Mouse (Mus musculus) mouse trophoblast stem cell (cell line): Measurements from ENCODE around the gene Spns2.

Experiments used
- in situ Hi-C, 2 experiments: fragments of 300-500 bp; cut with MseI, MboI; formaldehyde crosslinking; loops; 2 replicates in 1 of 2; 3 replicates in 1 of 2; pipeline ENCODE4 v1.15.1; 2025

Gene Spns2

DNA sequence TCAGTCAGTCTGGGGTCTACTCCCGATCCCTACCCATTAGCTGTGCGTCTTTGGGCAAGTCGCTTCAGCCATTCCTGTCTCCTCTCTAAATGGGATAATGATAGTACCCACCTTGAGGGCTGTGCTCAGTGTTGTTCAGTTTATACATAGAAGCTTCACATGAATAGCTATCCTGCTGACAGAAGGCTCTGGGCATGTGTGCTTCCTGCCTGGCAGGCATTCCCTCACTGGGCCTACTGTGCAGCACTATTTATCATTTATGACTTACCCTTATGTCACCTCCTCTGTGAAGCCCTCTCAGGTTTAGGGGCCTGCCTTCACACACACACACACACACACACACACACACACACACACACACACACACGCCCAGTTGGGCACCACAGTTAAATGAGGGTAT, 10.4 kb upstream of the Spns2 start:
- in situ Hi-C loops = no loop called here

DNA sequence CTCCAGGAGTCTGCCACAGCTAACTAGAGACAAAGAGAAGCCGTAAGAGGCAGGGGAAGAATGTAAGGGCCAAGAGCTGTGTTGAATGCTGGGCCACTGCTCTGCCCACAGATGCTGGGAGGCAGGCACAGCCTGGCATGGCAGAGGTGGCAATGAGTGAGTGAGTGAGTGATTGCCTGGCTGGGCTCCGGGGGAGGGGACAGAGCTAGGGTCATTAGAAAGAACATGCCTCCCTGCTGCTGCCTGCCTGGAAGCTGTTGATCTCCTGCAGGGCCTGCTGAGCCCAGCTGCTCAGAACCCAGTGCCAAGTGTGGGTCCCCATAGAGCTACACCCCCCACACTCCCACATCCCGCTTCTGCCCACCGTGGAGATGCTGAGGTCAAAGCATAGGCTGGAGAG, 7.7 kb upstream of the Spns2 start:
- in situ Hi-C loops = no loop called here

DNA sequence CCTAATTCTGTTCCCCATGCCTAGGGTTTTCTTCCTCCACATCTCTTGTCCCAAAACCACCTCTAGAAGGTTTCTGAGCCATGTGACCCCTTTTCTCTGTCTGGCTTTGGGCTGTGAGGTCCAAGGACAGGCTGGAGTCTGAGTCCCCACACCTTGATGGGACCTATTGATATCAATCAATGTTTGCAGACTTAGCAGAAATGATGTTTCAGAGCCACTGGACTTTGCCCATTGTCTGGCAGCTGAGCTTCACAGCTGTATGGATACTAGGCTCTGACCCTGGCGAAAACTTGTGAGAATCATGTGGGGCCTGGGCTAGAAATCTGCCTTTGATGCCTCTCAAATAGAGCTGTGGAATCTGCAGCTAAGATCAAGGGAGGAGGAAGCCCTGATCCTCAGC, 7.1 kb upstream of the Spns2 start:
- in situ Hi-C loops = no loop called here

DNA sequence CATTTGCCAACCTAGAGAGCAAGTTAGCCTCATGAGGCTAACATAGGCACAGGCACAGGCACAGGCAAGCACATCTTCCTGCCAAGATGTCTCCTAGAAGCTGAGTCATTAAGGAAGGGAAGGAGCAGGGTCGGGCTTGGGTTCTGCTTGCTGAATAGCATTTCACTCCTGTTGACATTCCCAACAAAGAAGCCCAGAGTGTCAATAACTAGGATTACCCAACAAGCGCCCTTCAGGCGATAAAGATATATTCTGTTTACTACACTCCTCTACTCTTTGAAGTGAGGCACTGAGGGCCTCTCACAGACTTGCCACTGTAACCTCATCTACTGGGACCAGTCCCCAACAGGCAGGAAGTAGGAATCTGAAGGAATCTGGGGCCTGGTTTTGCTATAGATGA, 6.4 kb upstream of the Spns2 start:
- in situ Hi-C loops = no loop called here

DNA sequence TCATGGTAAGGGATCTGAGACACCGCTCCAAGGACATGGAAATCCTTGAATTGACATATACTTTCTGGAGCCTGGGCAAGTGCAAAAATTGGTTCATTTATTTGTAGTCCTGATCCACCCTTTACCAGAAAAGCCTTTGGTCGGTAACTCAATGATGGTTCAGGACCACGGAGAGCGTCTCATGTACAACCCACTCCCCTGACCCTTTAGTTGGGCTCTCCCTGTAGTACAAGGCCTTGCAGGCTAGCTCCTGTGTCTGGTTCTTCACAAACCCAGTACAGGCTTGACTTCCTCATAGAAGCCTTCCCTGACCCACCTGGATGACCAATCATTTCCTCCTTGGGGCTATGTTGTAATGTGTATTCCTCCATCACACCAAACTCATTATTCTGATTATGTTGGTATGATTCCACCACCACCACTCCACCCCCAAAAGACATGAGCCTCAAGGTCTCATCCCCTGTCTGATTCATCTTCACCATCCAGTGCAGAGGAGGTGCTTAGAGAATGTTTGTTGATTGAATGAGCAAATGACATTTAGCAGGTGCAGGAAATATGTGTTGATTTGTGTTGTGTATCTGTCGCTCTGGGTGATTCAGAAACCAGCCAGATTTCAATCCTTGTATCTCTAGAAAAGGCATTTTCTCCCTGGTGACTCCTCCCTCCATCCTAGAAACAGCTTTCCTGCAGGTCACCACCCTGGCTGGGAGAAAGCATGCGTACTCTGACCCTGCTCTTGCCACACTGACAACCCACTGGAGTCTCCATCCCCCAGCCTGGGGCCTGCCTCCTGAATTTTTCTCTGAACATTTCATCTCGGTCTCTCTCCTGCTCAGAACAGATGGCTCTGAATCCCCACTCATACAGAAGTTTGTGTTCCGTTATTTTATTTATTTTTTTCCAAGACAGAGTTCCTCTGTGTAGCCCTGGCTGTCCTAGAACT, 4.6 kb upstream of the Spns2 start:
- in situ Hi-C loops = no loop called here

DNA sequence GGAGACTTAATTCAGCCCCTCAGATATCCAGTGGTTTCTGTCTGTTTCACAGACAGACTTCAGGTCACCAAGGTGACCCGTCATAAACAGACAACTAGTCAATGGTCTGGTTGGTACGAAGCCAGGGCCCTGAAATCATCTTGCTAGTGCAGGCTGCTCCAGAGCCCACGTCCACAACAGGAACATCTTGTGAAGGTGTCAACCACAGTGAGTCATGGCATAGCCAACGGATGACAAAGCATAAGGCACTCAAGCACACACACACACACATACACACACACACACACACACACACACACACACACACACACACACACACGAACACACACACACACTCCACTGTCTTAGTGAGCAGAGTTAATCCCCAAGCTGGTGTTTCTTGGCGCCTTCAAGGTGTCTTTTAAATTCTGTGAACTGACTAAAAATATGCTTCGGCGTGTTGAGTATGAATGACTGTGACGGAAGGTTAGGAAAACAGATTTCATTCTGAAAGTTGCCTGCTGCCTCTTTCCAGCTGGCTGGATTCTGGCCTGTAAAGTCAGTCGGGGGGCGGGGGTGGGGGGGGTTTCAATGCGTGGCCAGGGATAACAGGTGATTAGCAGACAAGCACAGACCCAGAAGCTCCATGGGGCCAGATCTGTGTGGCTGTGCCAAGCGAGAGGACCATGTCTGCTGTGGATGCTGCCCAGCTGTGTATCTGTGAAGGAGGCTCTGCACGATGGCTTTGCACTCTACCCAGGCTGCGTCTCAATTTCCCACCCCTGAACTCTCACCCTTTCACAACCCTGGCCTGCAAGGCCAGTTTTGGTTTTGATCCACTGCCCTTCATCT, 1.6 kb upstream of the Spns2 start:
- in situ Hi-C loops = no loop called here

DNA sequence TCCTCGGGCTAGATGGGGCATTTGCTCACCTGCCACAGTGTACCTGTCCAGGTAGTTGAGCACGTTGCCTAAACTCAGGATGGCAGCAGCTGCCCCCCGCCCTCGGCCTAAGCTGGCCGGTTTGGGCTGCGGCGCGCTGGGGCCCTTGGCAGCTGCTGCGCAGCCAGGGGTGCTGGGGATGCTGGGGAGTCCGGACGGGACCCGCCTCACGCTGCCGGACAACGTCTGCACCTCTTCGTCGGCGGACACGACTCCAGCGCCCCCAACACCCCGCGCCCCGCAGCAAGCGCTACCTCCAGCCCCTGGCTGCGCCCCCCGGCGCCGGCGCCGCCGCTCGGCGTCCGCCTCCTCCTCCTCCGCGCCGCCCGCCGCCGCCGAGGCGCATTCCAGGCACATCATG, 307 bp downstream of the Spns2 start:
- in situ Hi-C loops = no loop called here

DNA sequence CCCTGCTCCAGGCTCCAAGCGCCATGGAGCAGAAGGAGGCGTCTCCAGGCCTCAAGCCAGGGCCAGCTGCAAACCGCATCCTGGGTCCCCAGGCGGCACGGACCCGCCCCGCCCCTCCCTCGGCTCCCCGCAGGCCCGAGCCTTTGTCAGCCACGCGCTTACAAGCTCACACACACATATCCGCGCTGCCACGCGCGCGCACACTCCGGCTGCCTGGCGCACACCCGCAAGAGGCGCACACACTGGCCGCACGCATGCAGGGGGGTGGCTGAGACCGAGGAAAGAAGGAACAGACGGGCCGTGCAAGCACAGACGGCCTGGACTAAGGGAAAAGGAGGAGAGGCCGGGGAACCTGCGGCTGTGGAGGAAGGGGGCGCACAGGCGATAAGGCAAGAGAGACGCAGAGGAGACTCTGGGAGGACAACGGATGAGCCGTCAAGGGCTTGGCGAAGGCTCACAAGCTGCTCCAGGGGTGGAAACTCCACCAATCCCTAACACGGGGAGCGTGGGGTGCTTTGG, 892 bp downstream of the Spns2 start:
- in situ Hi-C loops = no loop called here

DNA sequence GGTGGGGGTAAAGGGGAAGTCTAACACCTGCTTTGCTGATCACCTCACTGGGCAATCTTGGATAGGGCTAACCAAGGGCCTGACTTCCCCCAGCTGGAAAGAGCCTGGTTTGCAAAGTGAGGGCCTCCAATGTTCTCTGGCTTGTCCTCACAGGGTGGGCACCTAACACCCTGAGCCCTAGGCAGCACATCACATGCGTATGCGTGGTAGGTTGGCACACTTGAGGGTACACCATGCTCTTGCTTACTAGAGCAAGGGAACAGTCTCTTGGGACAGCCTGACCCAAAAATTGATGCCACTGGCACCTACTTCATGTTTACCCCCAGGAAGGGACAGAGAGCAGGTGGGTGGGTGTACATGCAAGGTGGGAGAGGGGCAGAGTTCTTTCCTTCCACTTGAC, 2.0 kb downstream of the Spns2 start:
- in situ Hi-C loops = no loop called here

DNA sequence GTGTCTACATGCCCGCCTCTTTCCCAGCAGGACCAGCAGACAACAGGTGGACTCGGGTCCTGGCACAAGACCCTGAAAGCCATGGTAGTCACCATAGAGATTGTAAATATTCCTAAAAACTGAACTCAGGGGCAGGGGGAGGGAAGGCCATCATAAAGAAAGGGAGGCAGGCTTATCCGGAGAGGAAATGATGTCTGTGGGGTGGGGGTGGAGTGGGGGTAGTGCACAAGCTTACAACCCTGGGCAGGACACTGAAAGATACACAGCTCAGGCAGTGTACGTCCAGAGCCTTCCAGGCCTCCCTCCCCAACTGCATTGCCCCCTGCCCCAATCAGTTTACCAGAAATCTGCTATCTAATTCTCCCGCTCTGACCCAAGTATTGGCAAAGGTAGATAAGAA, 2.5 kb downstream of the Spns2 start:
- in situ Hi-C loops = no loop called here

DNA sequence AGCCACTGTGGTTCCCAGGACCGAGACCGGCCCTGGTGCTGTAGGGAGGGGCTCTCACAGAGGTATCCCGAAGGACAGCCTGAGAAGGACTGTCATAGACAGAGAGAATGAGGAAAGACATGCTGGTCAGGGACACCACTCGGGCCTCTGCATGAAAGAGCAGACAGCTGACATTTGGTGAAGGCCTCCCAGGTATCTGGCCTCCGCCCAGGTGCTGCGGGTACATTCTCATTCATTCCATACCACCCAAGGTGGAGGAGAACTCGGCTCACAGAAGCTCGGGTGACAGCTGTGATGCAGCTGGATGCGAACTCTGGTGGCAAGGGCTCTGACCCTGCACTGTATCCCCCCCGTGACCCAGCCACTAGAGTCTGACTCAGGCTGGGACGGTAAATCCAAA, 3.7 kb downstream of the Spns2 start:
- in situ Hi-C loops = no loop called here

DNA sequence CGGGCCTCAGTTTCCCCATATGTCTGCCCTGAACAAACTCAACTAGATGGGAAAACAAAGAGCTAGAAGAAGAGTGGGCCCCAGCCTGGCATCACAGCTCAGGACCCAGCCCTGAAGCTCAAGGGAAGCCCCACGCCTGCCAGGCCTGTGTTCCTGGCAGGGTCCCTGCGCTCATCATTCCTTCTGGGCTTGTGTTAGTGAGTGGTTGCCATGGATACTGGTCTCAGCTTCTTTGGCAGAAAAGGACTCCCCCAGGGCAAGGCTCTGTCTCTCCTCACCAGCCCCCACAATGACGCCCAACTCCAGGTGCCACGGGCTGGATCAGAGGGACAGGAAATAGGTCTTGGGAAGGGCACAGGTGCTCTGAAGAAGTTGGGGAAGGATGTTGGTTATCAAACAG, 4.5 kb downstream of the Spns2 start:
- in situ Hi-C loops = no loop called here

DNA sequence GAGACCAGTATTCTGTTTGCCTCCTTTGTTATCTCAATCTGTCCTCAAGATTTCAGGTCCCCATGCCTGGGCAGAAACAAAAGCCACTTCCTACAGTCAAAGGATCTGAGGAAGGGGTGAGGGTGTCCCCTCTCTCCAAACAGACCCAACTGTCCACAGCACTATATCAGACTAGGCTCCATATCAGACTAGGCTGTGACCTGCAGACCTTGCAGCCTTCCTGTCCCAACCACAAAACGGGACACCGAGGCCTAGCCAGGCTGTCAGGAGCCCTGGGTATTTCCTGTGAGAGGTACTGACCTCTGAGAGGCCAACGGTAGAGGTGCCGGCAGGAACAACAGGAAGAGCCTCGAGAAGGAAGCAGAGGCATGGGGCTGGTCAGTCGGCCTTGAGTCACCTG, 5.2 kb downstream of the Spns2 start:
- in situ Hi-C loops = no loop called here

DNA sequence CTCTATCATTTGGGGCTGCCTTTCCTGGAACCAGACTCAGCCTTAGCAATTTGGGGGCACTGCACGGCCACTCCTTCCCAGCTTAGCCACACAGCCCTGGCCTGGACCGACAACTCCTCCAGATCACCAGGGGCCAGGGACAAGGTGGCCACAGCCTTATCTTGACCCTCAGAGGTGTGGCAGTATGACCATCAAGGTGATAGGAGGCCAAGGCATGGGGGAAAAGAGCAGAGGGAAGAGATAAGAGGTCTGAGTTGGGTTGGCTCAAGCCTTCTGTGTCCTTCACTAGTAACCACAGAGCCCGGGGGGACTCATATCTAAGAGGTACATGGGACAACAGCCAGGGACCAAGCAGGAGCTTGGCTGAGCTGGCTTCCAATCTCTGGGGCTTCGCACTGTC, 7.8 kb downstream of the Spns2 start:
- in situ Hi-C loops = no loop called here

DNA sequence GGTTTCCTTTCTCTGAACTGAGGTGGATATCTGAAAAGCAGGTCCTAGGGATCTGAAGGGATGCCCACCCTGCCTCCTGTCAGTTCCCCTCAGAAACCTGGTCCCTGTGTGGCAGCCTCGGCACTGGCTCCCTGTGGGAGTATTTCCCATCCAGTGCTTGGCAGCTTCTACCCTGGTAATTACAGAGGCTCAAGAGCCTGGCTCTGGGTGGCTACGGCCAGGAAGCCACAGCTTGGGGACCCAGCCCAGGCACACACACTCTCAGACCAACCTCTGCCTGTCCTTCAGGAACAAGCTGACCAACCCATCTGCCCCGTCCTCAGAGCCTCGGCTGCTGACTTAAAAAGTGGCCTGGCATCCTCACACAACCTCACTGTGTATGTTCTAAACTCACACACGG, 8.4 kb downstream of the Spns2 start:
- in situ Hi-C loops = no loop called here

DNA sequence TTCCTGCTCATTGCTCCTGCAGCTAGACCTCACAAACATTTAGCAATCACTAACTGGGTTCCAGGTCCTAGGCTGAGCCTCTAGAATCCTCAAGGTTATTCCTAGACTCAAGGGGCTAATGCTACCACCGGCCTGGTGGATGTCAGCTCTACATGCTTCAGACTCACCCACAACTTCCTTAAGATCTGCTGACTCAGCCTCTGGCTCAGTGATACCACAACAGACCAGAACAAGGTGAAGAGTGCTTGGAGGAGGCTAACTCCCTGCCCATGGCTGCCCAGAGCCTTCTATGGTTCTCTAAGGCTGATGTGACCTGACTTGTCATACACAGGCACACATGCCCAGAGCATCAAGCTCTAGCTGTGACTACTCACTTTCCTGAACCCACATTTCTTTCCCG, 10.2 kb downstream of the Spns2 start:
- in situ Hi-C loops = no loop called here

DNA sequence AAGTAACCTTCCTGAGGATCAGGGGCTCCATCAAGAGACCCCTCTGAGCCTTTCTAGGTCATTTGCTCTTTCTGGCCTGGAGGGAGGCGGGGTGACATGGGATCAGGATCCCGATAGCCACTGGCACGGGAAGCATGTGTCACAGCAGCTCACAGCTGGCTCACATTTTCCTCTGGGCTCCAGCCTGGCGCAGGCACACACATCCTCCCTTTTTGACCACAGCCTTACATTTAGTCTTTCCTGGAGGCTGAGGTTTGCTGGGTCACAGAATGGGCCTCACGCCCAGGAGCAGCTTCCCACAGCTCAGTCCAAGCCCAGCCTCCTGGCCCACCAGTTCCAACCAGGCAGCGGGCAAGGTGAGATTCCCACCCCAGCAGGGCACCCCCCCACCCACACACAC, 11.5 kb downstream of the Spns2 start:
- in situ Hi-C loops = no loop called here

DNA sequence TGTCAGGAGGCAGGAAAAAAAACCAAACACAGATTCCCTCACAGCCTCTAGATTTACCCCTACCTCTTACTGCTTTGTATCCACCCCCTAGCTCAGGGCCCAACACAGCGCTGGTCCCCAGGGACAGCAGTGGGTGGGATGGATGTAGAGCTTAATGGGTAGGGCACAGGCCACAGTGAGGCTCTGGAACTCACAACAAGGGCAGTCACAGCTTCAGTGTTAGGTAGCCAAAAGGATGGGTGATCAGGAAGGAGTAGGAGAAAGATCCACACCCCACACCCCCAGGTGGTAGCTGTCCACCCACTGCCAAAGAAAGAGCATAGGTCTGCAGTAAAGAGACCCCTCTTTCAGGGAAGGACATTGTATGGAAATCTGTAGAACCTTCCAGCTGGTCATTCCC, 12.1 kb downstream of the Spns2 start:
- in situ Hi-C loops = no loop called here

DNA sequence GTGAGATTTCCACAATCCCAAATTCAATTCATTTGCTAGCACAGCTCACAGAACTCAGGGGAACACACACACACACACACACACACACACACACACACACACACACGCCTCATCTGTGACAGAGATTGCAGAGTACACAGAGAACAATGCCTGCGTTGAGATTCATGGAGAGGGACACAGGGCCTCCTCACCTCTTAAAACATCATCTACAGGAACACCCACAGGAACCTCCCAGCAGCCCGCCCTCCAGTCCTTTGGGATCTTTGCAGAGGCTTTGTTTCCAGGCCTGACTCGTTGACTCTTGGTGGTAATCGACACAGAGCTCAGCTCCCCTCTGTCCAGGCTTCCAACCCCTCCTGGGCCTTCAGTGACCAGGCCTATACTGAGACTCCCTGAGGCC, 12.5 kb downstream of the Spns2 start:
- in situ Hi-C loops = no loop called here

DNA sequence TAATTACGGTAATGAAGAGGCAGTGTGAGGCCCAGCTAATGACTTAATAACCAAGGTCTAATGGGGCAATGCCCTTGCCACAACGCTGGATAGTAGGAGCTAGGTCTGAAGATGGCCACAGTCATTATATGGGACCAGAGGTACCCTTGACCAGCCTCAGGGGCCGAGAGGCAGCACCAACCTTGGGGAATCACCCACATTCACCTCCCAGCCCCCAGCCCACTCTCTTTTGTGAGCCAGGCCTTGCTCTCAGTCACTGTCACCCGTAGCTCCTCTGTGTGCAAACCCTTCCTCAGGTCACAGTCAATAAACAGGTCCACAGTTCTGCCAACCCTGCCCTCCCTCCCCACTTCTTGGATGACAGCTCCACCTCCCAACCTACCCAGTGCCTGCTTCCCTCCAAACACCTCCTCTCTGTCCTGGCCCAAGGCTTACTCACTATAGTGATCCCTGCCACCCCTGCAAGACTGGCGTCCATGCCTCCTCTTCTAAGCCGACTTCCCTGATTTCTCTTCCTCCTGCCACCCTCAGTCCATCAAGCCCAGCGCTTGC, 13.6 kb downstream of the Spns2 start:
- in situ Hi-C loops = no loop called here

DNA sequence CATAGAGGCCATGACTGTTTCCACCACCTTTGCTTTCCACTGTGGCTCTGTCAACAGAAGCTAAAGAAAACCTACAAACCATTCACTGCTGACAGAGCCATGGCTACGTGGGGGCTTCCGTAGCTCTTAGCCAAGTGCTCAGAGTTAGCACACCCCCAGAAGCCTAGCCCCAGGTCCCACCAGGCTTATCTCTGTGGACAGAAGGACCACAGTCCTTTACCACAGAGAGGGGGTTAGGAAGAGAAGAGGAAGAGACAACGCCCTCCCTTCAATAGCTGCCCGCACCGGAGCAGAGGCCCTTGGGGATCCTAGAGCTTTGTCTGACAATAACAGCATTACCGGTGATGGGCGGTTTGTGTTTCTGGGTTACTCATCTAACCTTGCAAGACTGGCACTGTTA, 14.3 kb downstream of the Spns2 start:
- in situ Hi-C loops = no loop called here

DNA sequence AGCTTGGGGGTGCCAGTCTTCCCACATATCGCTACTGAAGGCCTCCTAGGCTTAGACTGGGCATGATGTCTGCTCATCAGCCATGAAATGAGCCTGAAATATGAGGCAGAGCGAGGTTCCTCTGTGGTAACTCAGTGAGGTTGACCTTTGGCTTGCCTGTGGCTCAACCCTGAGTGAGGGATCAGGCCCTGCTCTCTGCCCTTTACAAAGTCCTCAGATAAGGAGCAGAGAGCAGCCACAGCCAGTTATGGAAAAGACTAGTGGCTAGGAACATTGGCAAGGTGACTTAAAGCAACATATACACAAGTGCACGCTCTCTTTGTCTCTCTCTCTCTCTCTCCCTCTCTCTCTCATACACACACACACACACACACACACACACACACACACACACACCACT, 14.8 kb downstream of the Spns2 start:
- in situ Hi-C loops = no loop called here

DNA sequence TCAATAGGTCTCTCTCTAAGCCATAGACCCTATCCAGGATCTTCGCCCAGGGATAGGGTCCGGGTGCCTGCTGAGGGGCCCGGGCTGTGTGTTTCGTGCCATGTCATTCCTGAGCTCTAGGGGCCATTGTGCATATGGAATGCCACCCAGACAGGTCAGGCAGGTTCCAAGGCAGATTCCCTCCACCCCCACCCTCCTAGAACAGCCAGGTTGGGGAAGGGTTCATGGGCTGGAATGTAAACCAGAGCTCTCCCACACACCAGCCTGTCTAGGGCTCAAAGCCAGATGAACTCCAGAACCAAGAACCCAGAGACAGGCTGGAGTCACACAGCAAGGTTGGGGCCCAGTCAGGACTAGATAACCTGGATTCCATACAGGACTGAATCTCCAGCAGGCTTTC, 16.2 kb downstream of the Spns2 start:
- in situ Hi-C loops = no loop called here
